Mouse (Mus musculus): ENCODE data around the gene Gprc6a.

Gene Gprc6a

DNA sequence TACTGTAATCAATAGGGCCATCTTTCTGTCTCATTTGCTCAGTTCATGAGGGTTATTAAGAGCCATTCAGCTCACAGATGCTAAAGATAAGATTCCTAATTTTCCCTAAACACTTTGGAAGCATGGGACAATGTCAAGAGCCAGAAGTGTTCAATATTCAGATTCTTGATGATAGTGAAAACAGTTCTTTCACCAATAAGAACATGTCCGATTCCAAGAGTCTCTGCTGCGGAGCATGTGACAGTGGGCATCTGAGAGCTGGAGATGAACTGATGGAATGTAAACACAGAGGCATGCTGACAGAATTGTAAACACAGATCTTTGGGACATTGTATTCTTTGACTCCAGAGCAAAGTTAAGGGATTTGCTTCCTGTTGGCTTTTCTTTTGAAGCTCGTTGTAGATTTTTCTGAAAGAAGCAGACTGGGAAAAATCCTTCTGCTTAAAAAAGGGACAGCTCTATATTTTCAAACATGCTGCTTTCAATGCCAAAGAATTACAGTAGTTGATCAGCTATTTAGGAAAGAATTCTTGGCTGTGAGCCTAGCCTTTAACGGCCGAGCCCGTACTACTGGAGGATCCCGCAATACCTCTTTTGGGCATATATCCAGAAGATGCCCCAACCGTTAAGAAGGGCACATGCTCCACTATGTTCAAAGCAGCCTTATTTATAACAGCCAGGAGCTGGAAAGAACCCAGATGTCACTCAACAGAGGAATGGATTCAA is at the start of gene Gprc6a:
Gene Gprc6a (minus strand): TSS at position 51 of the 726 bp plus-strand sequence.
- no peak for DNase-seq (ENCODE audit: low spot score in 2 of 2)

DNA sequence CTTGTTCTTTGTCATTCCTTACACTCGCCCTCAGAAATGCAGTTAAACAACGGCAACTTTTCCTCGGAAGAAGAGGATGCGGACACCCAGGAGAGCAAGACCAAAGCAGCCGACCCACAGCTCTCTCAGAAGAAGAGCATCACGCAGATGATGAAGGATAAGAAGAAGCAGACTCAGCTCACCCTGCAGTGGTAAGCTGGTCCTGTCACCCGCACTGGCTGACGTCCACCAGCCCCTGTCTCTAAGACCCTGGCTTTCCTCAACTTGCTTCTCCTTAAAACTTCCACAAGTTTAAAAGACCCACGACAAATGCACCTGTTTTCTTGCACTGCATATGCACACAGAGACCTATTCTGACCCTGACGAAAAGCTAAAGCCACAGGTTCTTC is 47.0 kb upstream of the Gprc6a start:
- no peak for DNase-seq (ENCODE audit: low spot score in 2 of 2)

DNA sequence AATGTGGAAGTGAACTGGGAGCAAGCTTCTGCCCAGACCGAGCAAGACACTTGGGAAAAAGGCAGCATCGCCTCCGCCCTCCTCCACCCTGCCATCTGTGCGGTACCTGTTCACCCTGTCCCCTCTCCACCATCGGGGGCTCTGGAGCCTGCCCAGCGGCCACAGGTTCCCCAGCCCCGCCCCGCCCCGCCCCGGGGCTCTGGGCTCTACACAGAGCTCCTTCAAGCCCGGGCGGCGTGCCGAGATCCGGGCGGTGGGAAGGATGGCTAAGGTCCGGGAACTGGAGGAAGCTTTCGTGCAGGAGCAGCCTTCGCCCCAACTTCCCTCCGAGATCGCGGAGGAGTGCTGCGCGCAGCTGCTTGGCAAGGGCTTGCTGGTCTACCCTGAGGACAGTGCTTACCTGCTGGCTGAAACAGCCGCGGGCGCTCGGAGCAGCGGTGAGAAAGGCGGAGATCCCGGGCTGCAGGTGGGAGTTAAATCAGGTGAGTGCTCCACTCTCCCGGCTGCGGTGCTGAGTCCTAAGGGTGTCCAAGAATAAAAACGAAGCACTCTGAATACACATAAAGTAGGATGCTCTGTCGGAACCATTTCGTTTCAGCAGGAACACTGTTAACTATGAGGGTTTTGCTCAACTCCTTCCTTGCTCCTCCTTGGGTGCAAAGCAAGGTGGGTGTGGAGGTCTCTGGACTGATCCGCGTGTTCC is 46.4 kb upstream of the Gprc6a start, which contains the start of gene Rfx6:
Gene Rfx6 (plus strand): TSS at position 209 of the 703 bp plus-strand sequence.
- DNase-seq (ENCODE audit: low spot score in 2 of 2) = no peak

DNA sequence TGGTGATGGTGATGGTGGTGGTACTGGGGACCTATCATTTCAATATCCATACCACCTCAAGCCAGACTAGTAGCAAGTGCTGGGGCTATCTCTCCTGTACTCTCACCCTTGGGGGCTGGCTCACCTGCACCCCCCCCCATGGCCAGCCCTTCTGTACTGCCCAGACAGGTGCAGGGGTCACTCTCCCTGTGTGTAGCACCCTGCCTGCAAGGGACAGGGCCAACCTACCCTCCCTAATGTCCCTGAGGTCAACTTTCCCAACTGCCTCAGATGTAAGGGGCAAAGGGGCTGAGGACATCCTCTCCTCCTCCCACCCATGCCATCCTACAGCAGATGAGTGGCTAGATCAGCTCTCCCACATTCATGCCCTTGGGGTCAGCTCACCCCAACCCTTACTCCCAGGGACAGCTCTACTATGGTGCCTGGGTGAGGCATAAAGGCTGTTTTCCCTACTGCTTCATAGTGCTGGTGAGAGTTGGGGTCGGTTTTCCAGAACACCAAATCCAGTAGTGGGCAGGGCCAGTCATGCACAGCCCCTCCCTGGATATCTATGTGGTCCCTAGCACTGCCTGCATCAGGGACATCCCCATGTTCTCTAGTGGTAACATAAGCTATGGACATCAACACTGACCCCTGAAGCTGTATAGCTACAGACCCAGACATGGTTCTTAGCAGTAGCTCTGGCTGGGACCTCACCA is 41.0 kb upstream of the Gprc6a start:
- no peak for DNase-seq (ENCODE audit: low spot score in 2 of 2)

DNA sequence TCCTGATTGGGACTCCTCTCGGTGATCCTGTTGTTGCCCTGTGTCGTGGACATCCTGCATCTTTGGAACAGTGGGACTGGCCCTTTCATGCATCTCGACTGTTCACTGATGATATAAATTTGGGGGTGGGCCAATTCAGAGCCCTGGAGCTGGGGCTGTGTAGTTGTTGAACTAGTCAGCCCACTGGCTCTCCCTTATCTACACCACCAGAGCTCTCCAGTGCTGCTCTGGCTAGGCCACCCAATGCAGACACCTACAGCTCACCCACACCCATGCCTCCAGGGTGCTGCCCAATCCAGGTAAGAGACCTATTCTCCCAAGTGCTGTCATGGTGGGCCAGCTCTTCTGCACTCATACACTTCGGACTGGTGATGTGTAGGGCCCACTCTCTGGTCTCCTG is 40.3 kb upstream of the Gprc6a start:
- DNase-seq (ENCODE audit: low spot score in 2 of 2) = no peak

DNA sequence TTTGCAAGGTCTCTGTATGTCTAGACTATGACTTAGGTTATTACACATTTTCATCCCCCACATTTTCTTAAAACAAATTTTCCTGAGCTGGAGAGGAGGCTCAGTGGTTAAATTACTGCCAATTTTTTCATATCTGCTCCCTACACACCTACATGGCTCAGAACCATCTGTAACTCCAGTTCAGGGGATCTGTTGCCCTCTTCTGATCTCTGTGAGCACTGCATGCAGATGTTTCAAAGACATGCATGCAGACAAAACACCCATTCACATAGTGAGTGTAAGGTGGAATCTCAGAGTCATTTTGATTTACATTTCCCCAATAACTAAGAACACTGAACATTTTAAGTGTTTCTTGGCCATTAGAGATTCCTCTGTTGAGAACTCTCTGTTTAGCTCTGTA is 38.1 kb upstream of the Gprc6a start:
- no peak for DNase-seq (ENCODE audit: low spot score in 2 of 2)

DNA sequence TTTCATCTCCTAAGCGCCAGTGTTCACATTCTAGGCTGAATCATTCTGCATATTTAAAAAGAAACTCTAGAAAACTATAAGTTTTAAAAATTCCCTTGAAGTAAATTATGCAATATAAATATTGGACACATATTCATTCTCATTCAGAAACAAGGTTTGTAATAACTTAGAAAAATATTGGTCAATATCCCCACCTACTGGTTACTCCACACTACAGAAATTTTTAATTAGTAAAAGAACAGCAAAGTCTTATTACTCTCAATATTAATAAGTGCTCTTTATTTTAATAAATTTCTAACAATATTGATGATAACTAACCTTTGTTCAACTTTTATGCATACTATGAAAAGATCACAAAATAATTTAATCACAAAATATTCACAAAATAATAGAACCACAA is 26.1 kb upstream of the Gprc6a start:
- DNase-seq (ENCODE audit: low spot score in 2 of 2) = no peak

DNA sequence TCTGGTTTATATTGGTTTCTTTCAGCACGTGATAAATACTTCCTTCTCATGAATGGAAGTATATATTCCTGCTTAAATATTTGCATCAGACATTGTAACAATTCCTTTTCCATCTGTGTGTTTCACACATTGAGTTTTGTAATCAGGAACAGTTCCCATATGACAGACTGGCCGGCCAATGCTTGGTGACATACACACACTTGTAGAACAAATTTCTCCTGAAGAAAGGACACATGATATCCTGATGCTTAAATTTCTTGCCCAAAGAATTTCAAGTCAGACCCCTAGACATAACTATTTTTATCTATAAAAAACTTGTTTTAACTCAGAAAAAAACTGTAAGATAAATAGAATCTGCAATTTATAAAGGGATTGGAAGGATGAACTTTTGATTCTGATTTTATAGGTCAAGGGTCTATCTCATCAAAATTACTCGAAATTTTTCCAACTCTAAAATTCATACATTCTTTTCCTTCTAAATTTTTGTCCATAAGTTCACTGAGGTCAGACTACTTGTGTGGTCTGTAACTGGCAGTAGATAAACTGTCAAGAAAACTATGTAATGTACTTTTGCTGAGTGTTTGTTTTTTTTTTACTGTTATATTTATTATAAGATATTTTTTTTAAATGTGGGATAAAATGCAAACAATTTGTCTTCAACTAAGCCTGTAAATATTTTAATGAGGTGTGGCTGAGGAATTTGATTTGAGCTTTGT is 18.4 kb upstream of the Gprc6a start:
- DNase-seq (ENCODE audit: low spot score in 2 of 2) = no peak

DNA sequence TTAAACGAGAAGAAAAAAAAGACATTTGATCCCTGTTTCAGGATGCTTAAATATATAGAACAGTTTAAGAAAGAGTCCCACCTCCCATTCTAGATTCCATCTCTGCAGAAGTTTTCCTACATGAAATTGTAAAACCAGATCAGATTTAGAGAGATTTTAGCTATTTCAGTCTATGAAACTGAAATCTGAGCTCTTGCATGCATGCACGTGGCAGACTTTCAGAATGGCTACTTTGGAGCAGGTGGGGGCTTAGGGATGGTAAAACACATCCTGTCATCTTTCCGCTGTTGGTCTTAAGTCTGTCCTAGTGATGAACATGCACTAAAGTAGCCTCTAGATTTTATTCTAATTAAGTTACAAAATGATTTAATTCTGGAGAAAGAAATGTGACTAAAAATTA is 10.1 kb downstream of the Gprc6a start:
- DNase-seq (ENCODE audit: low spot score in 2 of 2) = no peak

DNA sequence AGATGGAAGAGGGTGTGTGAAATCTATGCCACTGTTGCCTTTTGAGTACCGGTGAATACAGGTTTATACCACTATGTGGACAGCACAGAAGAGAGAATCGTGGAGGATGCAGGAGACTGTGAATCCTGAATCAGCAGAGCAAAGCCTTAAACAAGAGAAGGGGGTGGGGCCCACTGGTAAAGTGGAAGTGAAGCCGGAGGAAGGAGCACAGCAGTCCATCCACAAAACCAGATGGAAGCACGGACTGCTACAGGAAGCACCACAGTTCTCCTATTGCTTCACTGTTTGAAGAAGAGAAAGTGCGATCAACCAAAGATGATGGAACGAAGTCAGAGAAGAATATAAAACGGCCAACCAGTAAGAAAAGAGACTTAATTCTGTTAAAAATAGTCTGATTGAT is 11.1 kb downstream of the Gprc6a start:
- DNase-seq (ENCODE audit: low spot score in 2 of 2) = no peak

DNA sequence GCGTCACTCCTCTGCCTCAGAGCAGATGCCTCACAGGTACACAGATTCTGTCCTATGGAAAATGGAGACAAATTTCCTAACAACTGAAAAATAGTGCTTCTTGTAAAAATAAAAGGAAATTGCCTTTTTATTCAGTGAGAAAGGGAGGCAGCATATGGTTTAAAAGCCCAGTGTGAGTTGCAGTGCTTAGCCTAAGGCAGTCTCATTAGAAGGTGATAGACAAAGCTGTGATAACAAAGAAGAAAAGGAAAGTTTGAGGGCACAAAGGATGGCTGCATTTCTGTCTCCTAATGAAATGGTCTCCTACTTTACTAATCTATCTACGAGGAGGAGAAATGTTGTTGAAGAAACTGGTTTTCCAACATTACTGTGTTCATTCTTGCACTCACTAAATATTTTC is 12.7 kb downstream of the Gprc6a start:
- no peak for DNase-seq (ENCODE audit: low spot score in 2 of 2)

DNA sequence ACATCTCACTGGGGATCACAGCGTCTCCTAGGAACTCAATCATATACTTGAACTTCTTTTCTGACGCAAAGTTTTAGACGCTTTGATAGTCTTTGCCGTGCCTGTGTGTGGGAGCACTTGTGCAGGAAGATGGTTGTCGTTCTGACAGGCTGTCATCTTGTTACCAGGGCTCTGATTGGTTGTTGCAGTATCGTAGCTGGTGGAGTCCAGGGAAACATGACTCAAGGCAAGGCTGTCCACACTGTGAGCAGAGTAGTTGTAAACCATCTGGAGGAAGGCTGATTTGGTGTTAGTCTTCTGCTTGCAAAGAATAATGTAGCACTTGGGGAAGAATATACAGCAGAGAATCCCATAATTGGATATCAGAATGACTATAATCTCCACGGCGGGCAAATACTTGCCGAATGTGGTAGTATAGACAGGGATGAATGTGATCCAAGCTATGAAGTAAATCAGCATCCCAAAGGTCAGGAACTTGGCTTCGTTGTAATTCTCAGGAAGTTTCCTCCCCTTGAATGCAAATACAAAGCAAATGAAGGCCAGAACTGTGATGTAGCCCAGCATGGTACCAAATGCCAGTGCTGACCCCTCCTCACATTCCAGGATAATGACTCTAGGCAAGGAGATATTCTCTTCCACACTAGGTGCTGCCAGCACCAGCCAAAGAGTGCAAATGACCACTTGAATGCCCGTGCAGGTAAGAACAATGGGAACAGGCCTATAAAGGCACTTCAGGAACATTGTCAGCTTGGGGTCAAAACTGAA is 16.3 kb downstream of the Gprc6a start:
- no peak for DNase-seq (ENCODE audit: low spot score in 2 of 2)

DNA sequence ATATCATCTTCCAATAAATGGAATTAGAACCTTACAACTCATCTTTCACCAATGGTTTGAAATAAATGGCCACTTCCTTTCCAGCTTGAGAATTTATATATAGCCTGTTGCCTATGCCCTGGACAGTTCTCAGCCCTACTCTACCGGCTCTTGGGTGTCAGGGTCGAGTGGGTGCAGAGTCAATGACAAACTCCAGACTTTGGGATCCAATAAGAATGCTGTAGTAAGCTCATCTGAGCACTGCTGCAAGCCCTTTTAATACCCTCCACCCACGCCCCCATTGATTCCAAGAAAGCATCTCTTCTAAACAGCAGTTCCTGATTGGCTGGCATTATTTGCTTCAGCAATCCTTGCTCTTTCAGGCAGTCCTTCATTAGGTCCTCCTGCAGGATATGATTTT is 17.8 kb downstream of the Gprc6a start:
- DNase-seq (ENCODE audit: low spot score in 2 of 2) = no peak

DNA sequence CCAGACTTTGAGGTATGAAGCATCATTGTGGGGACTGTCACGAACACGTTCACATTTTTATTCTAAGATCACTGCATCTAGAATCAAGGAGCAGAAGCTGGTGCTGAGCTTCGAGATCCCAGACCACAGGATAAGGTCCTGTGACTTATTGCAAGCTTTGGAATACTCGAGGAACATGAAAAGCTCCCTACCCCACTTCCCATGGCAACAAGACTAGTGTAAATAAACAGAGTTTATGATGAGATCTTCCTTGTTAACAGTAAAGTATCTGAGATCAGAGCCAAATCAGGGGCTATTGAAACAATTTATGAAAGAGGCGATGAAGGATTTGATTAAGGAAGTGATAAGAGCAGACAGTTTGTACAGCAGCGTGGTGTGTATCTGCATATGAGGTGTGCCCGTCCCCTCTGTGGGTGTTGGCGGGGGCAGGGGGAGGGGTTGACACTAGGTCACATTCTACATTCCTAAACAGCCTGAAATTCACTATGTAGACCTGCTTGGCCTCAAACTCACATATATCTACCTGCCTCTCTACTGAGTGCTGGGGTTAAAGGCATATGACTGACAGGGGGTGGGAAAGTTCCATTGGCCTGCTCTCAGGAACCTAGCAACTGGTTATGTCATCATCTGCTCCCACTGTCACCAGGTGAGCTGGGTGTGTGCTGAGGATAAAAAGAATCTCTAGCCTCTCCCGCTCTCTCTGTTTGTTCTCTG is 19.1 kb downstream of the Gprc6a start:
- no peak for DNase-seq (ENCODE audit: low spot score in 2 of 2)

DNA sequence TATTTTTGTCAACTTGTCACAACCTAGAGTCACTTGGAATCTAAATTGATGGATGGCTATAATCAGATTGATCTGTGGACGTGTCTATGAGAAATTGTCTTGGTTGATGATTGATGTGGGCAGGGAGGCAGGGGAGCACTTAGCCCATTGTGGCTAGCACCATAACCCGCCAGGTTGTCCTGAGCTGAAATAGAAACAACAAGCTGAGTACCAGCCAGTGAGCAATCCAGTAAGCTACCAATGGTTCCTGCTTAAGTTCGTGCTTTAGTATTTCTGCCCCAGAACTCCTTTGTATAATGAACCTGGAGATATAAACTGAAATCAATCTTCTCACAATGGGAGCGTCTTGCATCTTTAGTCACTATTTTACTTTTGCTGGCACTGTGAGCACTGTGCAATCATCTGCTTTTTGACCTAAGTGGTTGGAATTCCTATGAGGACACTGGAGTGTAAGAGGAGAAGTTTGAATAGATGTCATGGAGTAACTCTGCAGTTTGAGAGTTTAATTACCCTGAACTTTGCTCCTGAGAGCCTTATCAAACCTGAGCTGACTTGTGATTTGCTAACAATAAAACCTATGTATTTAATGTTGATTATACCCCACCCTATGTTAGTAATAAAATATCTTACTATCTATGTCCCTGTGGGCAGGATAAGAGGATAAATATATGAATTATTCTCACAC is 21.4 kb downstream of the Gprc6a start:
- no peak for DNase-seq (ENCODE audit: low spot score in 2 of 2)

DNA sequence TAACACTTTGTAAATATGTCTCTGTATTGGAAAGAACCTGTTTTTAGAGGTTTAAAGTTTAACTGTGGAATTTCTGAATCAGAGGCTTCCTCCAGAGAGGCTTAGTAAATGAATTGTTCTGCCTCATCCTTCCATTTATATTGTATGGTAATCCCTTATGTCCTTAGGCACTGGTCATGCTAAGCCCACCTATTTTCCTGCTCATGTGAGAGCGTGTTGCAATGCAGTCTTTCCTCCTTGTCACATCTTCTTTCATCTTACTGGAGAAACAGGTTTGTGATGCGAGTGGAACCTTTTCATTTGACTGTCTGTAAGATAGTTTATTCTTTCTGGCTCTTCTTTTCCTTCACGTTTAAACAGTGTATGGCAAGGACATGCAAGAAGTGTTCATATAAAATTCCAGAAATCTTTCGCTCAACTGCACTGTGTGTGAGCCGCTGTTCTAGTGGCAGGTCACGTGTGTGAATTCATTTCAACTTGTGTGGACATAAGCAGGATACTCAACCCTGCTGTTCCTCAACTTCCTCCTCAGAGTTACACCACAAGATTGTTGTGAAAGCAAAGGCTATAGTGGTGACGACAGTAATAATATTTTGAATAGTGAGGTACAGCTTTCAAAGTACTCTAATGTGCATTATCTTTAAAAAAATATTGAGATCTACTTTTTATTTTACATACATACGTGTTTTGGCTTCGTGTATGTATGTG is 34.2 kb downstream of the Gprc6a start:
- DNase-seq (ENCODE audit: low spot score in 2 of 2) = no peak

DNA sequence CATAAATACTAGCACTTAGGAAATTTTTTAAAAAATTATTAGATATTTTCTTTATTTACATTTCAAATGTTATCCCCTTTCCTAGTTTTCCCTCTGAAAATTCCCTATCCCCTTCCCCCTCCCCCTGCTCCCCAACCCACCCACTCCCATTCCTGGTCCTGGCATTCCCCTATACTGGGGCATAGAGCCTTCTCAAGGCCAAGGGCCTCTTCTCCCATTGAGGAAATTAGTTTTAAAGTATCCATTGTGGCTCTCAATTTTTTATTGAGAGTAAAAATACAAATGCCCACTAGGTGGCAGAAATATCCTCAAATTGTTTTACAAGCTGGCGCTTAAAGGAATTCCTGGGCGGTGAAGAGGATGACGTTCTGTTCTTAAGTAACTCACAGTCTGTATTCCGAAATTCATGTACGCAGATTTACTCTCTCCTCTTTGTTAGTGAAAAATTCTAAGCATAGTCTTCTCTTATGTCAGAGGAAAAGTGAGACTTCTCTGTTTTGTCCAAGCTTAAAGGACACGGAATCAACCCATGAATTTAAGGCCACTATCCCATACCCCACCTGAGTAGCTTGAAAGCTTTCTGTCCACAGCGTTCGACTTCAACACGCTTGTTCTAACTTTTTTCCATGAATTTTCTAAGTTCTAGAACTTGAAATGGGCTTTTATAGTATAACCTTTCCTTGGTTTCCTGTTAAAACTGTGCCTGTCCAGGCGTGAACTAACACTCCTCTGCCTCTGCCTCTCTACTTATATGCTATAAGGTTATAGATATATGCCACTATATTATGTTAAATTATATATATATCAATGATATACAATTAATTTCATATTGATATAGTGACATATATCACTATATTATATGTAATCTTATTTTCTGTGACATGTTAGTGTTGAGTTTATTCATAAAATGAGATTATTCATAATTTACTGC is 36.0 kb downstream of the Gprc6a start:
- DNase-seq (ENCODE audit: low spot score in 2 of 2) = no peak

DNA sequence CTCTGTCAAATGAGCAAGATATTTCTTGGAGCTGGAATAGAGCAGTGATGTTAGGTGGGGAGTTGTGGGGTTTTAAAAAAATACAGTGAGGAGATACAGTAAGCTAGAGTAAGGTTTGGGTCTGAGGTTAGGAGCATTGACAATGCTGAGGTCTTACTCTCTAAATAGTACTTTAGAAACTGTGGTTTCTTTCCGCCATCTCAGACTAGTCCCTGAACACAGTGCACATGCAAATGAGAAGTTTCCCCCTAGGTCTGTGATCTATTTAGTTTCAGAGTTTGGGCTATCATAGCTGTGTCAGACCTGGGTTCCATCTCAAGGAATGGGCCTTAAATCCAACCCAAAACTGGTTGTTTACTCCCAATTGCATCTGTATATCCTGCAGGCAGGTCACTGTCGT is 39.7 kb downstream of the Gprc6a start:
- no peak for DNase-seq (ENCODE audit: low spot score in 2 of 2)
